Mouse (Mus musculus) G1E (cell line): Measurements from ENCODE around the gene Dok5.

Experiments used
- CTCF ChIP-seq: IDR thresholded peaks from 2 replicates; pipeline ENCODE4 v1.5.1; 2012; ENCODE audit warnings: low read depth, low read length, inconsistent platforms, mixed read lengths
- GATA1 ChIP-seq: IDR thresholded peaks from 2 replicates; pipeline ENCODE4 v1.6.1; 2012; ENCODE audit warnings: borderline replicate concordance, low read length, inconsistent platforms, mixed read lengths
- GATA2 ChIP-seq: IDR thresholded peaks from 2 replicates; pipeline ENCODE4 v1.6.1; 2012; ENCODE audit warnings: low read depth, low read length, inconsistent platforms, borderline replicate concordance
- POLR2AphosphoS5 ChIP-seq: IDR thresholded peaks from 2 replicates; pipeline ENCODE4 v1.6.1; 2012; ENCODE audit warnings: low read depth, low read length, inconsistent platforms; ENCODE audit not compliant: insufficient replicate concordance
- TAL1 ChIP-seq: conservative IDR thresholded peaks from 2 replicates; pipeline ENCODE4 v1.6.1; 2012; ENCODE audit warnings: low read depth, low read length, inconsistent platforms, mixed read lengths

GRCm38 (mm10) chr2:170725796-170726195, 5.8 kb upstream of the Dok5 start:
- TF ChIP-seq CTCF (no peak), GATA2 (no peak), GATA1 (no peak), TAL1 (no peak), POLR2AphosphoS5 (no peak)
